Mouse (Mus musculus): ENCODE data around the gene Krtap2-4.

Krtap2-4 gene

GRCm38 (mm10) chr11:99583245-99583704, 31.4 kb downstream of the Krtap2-4 start, which contains the start of gene Krtap1-4:
Gene Krtap1-4, minus strand, starts transcription at chr11:99583654.
- DNase-seq (ENCODE audit: low read depth, low spot score): no peak

GRCm38 (mm10) chr11:99581564-99581963, 33.1 kb downstream of the Krtap2-4 start:
- no peak for DNase-seq (ENCODE audit: low read depth, low spot score)

GRCm38 (mm10) chr11:99581051-99581450, 33.6 kb downstream of the Krtap2-4 start:
- no peak for DNase-seq (ENCODE audit: low read depth, low spot score)

GRCm38 (mm10) chr11:99580636-99581035, 34.0 kb downstream of the Krtap2-4 start, which contains the start of gene Krtap1-5:
Gene Krtap1-5, minus strand, starts transcription at chr11:99581016.
- DNase-seq (ENCODE audit: low read depth, low spot score): no peak

- peak; percentile 79 for DNase-seq (ENCODE audit: low read depth, low spot score)
Observed at GRCm38 (mm10) chr11:99574106-99574505, 40.5 kb downstream of the Krtap2-4 start.

- no peak for DNase-seq (ENCODE audit: low read depth, low spot score)
Observed at GRCm38 (mm10) chr11:99573164-99573563, 41.5 kb downstream of the Krtap2-4 start.

- DNase-seq (ENCODE audit: low read depth, low spot score): no peak
Observed at GRCm38 (mm10) chr11:99566530-99566929, 48.1 kb downstream of the Krtap2-4 start, which contains the start of gene Krtap3-1. Gene Krtap3-1, minus strand, starts transcription at chr11:99566630.
